Mouse (Mus musculus): Measurements from ENCODE around the gene Ucn2.

Gene Ucn2

GRCm38 (mm10) chr9:108985710-108986109 is at the start of gene Ucn2:
Gene Ucn2, plus strand, starts transcription at chr9:108986010.
- DNase-seq (ENCODE audit: low read depth), result no peak

DNA sequence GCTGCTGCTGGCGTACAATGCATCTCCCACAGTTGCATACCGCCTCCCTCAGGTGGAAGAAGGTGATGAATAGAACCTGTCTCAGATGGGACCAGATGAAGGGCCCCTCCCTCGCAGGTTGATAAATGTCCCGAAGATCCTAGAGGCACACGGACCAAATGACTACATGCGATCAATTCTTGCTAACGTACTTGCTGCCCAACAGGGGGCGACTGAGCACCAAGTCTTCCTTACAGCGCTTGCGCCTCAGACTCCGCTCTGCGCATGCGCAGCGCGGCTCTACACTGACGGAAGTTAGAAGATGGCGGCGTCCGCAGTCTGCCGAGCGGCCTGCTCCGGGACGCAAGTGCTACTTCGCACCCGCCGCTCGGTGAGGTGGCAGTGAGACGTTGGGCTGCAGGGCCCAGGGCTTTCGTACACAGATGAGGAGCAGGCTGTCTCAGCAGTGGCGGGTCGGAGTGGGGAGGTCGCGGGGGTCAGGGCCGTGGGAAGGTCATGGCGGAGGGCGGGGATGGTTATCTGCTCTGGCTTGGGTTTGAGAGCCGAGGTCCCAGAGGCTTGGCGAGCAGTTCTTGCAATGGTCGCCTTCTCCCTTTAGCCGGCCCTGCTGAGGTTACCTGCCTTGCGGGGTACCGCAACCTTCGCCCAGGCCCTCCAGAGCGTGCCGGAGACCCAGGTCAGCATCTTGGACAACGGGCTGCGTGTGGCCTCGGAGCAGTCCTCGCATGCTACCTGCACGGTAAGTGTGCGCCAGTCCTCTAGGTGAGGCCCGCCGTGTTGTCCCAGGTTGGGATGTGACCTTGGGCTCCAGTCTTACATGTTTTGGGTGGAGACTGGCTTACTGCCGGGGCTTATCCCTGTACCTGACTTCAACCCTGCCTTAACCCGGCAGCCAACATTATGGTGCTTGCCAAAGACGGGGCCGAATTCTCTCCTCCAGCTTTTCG is 49.1 kb upstream of the Ucn2 start, which contains the start of gene Uqcrc1:
Gene Uqcrc1, plus strand, starts transcription at position 216 of the 947 bp plus-strand sequence.
- DNase-seq (ENCODE audit: low read depth), result peak; percentile 100

GRCm38 (mm10) chr9:108945111-108945510 is 40.7 kb upstream of the Ucn2 start:
- no peak for DNase-seq (ENCODE audit: low read depth)

DNA sequence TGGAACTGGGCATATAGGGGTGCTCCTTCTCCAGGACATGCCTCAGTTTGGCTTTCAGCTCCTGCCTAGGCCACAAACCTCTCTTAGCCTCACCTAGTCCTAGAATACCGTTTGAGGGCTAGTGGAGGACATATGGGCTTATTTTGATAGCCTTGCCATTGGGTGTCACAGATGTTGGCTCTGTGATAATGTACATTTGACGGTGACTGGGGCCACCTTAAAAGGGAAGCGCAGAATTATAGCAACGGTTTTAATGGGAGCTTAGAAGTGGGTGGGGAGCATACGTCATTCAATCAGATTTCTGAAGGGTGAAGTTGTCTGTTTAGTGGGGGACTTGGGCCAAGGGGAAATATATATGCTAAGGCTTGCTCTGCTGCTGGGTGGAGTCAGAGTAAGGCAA is 40.2 kb upstream of the Ucn2 start:
- DNase-seq (ENCODE audit: low read depth), result no peak

DNA sequence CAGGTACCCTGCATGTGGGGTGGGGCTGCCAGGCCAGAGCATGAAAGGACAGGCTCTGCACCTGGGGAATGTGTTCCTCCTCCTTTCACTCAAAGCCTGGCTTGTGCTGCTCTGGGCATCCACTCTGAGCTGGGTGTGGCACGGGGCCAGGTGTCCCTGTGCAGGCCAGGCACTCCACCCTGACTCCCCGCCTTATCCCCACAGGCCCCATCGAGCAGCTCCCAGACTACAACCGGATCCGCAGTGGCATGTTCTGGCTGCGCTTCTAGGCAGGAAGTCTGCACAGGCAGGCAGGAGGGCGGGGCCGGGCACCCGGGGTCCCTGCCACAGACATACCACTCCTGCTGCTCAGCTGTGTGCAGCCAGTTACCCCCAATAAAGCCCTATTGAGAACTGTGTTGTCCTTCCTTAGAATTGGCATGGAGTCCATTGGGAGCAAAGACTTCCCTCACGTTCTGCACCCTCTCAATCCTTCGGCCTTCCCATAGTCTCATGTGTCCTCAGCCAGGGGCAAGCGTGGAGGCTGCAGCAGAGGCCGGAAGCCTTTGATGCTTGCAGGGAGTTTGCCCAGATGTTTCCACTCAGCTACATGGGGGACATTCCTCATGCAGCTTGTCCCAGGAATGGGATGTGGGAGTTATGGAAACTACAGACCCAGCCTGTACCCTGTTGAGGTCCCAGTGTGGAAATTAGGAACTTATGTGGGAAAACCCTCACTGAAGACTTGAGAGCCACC is 36.4 kb upstream of the Ucn2 start:
- no peak for DNase-seq (ENCODE audit: low read depth)

DNA sequence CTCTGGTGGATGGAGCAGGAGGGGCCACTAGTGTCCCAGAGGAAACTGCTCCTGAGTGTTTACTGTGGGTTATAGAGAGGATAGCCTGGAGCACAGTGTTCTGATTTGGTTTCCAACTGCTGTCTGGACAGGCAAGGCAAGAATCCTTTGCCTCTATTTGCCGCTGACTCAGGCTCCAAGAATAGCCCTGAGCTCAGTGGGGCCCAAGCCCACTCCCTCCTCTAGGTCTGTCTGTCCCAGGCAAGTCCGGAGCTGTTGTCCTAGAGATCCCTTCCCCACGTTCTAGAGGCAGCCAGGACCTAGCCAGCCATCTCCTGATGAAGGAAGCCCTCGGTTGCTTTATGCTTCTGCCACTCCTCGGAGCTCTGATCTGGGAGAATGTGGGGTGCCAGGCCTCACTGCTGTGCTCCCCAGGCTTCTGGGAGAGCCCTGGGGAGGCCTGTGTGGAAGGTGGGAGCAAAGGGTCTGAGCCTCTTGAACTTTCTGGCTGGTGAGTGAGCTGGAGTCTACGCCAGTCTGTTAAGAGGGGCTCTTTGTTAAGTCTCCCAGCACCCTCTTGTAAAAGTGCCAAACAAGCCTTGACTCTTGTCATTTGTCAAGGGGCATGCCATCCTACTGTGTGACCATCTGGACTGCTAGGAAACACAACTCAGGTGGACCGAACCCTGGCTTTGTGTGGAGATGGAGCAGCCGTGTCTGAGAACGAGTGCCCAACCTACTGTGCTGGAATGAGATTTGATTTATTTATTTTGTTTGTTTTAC is 35.7 kb upstream of the Ucn2 start:
- DNase-seq (ENCODE audit: low read depth), result no peak

DNA sequence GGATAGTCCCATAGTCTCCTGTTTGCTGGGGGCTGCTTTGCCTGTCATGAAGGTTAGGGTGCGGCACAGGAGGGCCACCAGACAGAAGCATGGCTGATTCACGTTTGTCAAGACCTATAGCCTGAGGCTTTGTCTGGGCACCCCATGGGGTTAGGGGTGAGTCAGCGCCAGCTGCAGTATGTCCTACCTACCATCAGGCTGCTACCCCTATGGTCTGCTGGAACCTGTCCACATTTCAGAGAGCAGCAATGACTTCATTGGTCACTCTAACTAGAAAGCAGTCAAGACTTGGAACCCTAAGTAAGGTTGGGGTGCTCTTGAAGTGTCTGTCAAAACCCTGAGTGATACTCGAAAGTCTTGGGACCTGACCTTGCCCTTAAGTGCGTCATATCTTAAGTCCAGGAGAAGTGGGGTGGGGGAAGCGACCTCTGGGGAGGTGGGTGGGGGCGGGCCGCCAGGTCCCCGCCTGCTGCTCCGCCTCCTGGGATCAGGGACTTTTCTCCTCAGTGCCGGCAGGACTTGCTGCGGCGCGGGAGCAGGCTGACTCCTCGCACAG is 32.7 kb upstream of the Ucn2 start, which contains the start of gene Col7a1:
Gene Col7a1, plus strand, starts transcription at position 506 of the 556 bp plus-strand sequence.
- no peak for DNase-seq (ENCODE audit: low read depth)

DNA sequence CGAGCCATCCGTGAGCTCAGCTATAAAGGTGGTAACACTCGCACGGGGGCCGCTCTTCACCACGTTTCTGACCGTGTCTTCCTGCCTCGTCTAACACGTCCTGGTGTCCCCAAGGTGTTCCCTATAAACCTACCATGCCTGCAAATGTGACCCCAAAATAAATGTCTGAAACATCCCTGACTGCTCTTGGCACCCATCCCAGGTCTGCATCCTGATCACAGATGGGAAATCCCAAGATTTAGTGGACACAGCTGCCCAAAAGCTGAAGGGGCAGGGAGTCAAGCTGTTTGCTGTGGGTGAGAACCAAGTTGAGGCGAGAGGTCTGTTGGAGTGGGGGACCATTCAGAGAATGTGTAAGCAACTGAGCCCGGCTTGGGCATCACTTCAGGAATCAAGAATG is 30.6 kb upstream of the Ucn2 start:
- DNase-seq (ENCODE audit: low read depth), result no peak

- DNase-seq (ENCODE audit: low read depth), result no peak
Measured at GRCm38 (mm10) chr9:108955846-108956245, 30.0 kb upstream of the Ucn2 start.

DNA sequence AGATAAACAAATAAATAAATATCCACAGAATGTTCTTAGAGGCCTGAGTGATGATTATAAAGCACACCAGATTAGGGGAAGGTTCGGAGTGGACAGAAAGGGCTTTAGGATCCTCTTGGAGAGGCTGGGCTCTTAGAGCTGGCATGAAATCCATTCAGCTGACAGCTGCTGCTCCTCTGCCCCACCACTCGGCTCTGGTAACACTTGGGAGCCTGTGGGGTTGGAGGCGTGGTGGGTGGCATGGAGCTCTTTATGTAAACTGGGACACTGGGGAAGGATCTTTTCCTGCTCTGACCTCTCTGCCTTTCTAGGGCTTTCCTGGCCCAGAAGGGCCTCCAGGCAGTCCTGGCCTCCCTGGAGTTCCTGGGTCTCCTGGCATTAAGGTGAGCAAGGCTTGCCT is 22.2 kb upstream of the Ucn2 start:
- no peak for DNase-seq (ENCODE audit: low read depth)

DNA sequence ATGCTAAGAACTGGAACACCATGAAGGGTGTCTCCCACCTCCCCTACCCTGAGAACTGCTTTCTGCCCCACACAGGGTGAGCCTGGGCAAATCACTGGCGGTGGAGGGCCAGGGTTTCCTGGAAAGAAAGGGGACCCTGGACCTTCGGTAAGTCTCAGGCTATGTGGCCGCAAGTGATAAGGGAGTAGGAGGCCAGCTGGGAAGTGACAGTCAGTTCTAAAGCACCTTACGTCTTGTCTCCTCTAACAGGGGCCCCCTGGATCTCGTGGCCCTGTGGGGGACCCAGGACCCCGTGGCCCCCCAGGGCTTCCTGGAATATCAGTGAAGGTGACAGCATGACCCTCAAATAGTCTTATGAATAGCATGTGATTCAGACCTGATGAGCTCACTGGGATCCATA is 21.5 kb upstream of the Ucn2 start:
- no peak for DNase-seq (ENCODE audit: low read depth)

DNA sequence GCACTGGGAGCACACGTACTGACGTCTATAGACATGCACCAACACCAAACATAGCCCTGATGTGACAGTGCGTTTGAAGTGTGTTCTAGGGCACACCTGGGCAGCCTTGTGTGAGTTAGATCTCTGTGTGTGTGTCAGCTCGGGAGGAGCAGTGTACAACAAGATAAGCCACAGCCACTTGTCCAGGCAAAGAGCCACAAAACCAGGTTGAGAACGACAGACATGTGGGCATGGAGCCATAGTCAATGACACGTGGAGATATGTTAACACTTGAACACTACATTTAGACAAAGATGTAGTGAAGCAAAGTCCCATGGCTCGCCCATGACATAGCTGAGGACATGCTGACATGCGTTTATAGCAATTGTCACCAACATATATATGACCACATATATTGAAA is 15.2 kb upstream of the Ucn2 start:
- DNase-seq (ENCODE audit: low read depth), result no peak

GRCm38 (mm10) chr9:108976483-108976882 is 9.3 kb upstream of the Ucn2 start:
- DNase-seq (ENCODE audit: low read depth), result no peak

DNA sequence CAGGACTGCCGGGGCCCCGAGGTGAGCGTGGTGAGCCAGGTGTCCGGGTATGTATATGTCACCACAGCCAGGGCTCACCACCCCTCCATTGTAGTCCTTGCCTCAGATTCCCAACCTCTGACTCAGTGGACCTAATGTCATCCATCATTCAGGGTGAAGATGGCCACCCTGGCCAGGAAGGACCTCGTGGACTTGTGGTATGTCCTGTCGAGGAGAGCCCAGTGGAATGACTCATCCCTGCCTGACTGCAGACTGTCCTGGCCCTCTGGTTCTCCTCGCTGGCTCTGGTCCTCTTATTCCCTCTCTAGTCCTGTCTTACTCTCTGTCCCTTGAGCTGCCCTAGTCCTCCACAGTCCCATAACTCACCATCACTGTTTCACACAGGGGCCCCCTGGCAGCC is 7.8 kb upstream of the Ucn2 start:
- no peak for DNase-seq (ENCODE audit: low read depth)

GRCm38 (mm10) chr9:108982498-108982897 is 3.3 kb upstream of the Ucn2 start:
- no peak for DNase-seq (ENCODE audit: low read depth)

GRCm38 (mm10) chr9:108983209-108983608 is 2.6 kb upstream of the Ucn2 start:
- no peak for DNase-seq (ENCODE audit: low read depth)

GRCm38 (mm10) chr9:108987704-108988350 is 2.0 kb downstream of the Ucn2 start:
- DNase-seq (ENCODE audit: low read depth), result no peak

GRCm38 (mm10) chr9:108989802-108990461 is 4.1 kb downstream of the Ucn2 start:
- peak; percentile 16 for DNase-seq (ENCODE audit: low read depth)

- DNase-seq (ENCODE audit: low read depth), result no peak
Measured at GRCm38 (mm10) chr9:108990462-108990820, 4.6 kb downstream of the Ucn2 start.

DNA sequence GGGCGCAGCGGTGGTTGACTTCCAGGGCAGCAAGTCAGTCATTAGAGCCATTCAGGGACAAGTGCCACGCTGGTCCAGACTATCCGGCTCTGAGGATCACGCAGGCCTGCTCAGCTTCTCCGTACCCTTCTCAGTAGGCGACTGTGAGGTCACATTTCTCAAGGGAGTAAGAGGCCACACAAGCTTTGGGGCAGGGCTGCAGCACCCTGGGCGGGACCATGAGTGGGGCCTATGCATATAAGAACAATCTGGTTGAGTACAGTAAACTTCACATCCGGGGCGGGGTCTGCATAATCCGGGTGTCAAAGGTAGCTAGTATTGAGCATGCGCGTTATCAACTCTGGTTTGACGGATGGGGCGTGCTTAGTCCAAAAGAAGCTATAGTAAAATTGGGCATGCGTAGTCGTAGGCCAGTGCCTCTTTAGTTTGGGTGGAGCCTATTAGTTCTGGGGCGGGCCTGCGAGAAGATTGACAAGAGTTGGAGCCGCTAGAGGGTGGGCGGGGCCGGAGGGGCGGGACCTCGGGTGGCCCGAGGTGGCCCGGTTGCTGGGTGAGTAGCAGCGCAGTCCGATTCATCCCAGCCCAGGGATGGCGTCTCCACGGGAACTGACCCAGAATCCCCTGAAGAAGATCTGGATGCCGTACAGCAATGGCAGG is 5.7 kb downstream of the Ucn2 start, which contains the start of gene Pfkfb4:
Gene Pfkfb4, plus strand, starts transcription at position 351 of the 657 bp plus-strand sequence.
- DNase-seq (ENCODE audit: low read depth), result peak; percentile 98
